Mouse (Mus musculus) bone marrow macrophage, adult 2 months (primary cell): ENCODE results near the gene Siglecf. TPM values are rescaled to one million over a fixed set of nuclear protein-coding genes. Genes with fewer than 3 reads are reported as not detected.

Experiments used
- H3K27ac ChIP-seq: 2 replicates; pipeline ENCODE4 v1.5.1; 2012; ENCODE audit warnings: low read depth, low read length; ENCODE audit not compliant: insufficient read depth
- H3K4me1 ChIP-seq: 2 replicates; pipeline ENCODE4 v1.6.1; 2012; ENCODE audit warnings: low read length; ENCODE audit not compliant: control insufficient read depth, insufficient read depth
- H3K4me3 ChIP-seq: 2 replicates; pipeline ENCODE4 v1.5.1; 2012; ENCODE audit warnings: mild to moderate bottlenecking, low read length, moderate library complexity; ENCODE audit not compliant: insufficient read depth
- CTCF ChIP-seq: IDR thresholded peaks from 2 replicates; pipeline ENCODE4 v1.5.1; 2012; ENCODE audit warnings: low read depth, mild to moderate bottlenecking, low read length, moderate library complexity
- POLR2A ChIP-seq: IDR thresholded peaks from 2 replicates; pipeline ENCODE4 v1.6.1; 2012; ENCODE audit warnings: mild to moderate bottlenecking, low read depth, low read length, borderline replicate concordance
- polyA plus RNA-seq: library from polyadenylated mRNA; stranded (reverse); fragments of >200 nt; gene quantifications from 2 replicates; pipeline ENCODE4 v1.2.4, GENCODE M21; 2012; ENCODE audit not compliant: missing spikeins, insufficient read depth, insufficient read length

Siglecf gene
- 0.59 TPM in 1 of 2 replicates, not detected in the other for polyA plus RNA-seq

- TF ChIP-seq POLR2A (no peak), CTCF (no peak)
- H3K27ac ChIP-seq = peak within 1 kb of the TSS; percentile 50; the same call in 1 of the 2 replicates
- peaks cover 60% of the 10 kb centered on the region for H3K4me1 ChIP-seq
Measured at GRCm38 (mm10) chr7:43351154-43351553, at the start of gene Siglecf. Gene Siglecf (plus strand): TSS chr7:43351341.

GRCm38 (mm10) chr7:43305235-43305634 is 45.9 kb upstream of the Siglecf start:
- Histone ChIP-seq H3K27ac (peak overlapping the region; percentile 87), H3K4me3 (peak overlapping the region; percentile 39), H3K4me1 (peaks cover 50% of the 10 kb centered on the region)
- TF ChIP-seq CTCF (no peak), POLR2A (no peak)

More at GRCm38 (mm10) chr7:43351154-43351553, at the start of gene Siglecf:
- no peak within 1 kb of the TSS for H3K4me3 ChIP-seq

DNA sequence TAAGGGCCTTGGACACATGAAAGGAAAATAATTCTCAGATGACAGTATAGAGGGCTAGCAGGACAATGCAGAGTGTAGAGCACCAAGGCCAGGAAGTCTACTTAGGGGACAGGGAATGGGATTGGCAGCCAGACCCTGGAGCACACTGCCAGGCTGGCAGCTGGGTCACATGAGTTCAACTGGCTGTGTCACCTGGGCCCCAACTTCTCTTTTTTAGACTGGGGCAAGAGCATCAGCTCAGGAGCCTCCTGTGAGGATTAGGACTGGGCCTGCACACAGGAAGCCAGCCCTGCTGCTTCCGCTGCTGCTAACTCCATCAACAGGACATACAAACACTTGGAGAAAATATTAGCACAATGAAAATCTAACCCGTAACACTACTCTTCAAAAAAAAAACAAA is 42.1 kb upstream of the Siglecf start:
- Histone ChIP-seq H3K4me3 (no peak overlapping the region), H3K4me1 (peaks cover 56% of the 10 kb centered on the region), H3K27ac (peak overlapping the region; percentile 57)
- no peak for TF ChIP-seq CTCF
- no peak for TF ChIP-seq POLR2A

GRCm38 (mm10) chr7:43311632-43312031 is 39.5 kb upstream of the Siglecf start:
- peaks cover 42% of the 10 kb centered on the region for H3K4me1 ChIP-seq
- H3K27ac ChIP-seq = peak overlapping the region; percentile 93
- TF ChIP-seq CTCF = no peak
- no peak for TF ChIP-seq POLR2A
- peak overlapping the region; percentile 98 for H3K4me3 ChIP-seq

DNA sequence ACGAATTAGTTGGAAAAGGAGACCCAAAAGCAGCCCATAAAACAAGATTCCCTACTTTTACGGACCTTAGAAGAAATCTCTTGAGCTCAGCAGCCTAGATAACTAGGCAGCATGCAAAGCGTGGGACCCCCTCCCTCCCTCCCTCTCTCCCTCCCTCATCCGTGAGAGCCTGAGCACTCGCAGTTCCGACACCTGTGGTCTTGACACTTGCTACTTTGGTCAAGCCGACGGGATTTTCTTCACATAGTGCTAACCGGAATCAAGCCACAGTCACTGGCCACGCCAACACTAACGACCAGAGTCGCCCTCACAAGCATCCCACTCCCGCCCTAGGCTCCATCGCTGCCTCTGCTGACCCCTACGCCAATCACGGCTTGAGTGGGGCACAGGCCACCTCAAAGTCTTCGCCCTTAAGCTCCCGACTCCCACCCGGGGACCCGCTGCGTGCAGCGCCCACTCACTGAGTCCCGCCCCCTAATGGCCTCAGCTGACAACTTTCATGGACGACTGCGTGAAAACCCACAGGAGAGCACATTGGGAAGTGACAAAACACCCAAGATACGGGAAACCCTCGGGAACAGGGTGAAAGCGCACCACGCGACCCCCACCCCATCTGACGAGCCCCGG is 38.6 kb upstream of the Siglecf start:
- TF ChIP-seq CTCF (no peak), POLR2A (no peak)
- peaks cover 34% of the 10 kb centered on the region for H3K4me1 ChIP-seq
- peak overlapping the region; percentile 93 for H3K27ac ChIP-seq
- peak overlapping the region; percentile 98 for H3K4me3 ChIP-seq

GRCm38 (mm10) chr7:43313013-43313428 is 38.1 kb upstream of the Siglecf start, which contains the start of gene Zfp715:
Gene Zfp715 (minus strand): TSS chr7:43313294.
- peaks cover 29% of the 10 kb centered on the region for H3K4me1 ChIP-seq
- H3K27ac ChIP-seq = peak within 1 kb of the TSS; percentile 93
- peak within 1 kb of the TSS; percentile 98 for H3K4me3 ChIP-seq
- TF ChIP-seq CTCF = no peak
- no peak for TF ChIP-seq POLR2A

DNA sequence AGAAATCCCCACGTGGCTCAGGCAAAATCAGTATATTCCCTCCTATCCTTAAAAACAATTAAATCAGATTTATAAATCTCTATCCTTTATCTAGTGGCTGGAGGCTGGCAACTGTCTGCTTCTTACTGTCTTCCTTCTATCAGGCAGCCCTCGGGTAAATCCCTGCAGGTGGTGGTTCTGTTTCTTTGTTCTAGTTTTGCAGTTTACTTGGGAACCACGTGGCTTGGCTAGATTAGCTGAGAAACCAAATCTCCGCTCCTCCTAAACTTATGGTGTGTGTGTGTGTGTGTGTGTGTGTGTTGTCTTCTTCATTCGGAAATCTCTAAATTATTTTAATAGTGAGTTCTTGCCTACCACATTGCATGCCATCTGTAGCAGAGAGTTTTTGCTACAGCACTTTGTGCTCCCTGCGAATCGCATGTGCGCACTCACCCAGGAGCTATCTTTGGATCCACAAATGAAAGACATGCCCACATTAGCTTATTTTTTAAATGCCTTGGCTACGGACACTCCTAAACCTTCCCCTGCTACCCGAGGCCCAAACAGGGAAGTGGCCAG is 24.8 kb upstream of the Siglecf start:
- Histone ChIP-seq H3K4me1 (peaks cover 2% of the 10 kb centered on the region; the same call in 1 of the 2 replicates), H3K4me3 (no peak overlapping the region), H3K27ac (no peak overlapping the region)
- TF ChIP-seq POLR2A (no peak), CTCF (no peak)

DNA sequence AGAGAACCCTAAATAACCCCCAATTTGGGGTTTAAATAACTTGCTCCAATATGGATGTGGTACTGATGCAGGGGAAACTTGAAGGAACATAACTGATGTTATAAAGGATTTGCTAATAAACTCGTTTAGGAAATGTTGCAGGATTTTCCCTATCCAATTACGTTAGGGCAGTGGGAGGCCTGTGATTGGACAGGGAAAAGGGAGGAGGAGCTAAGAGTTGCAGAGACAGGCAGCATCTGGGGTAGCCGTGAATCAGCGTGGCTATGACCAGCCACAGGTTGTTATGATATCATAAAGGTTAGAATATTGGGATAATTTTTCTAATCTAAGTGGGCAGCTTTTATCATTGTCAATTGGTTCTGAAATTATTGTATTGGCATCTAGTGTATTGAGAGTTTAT is 23.0 kb upstream of the Siglecf start:
- Histone ChIP-seq H3K4me3 (no peak overlapping the region), H3K27ac (no peak overlapping the region), H3K4me1 (peaks cover 11% of the 10 kb centered on the region)
- no peak for TF ChIP-seq POLR2A

- Histone ChIP-seq H3K4me1 (peaks cover 11% of the 10 kb centered on the region), H3K4me3 (no peak overlapping the region), H3K27ac (no peak overlapping the region)
- TF ChIP-seq CTCF (no peak), POLR2A (no peak)
Measured at GRCm38 (mm10) chr7:43333203-43333602, 17.9 kb upstream of the Siglecf start.

GRCm38 (mm10) chr7:43333899-43334298 is 17.2 kb upstream of the Siglecf start:
- Histone ChIP-seq H3K27ac (no peak overlapping the region), H3K4me3 (no peak overlapping the region), H3K4me1 (peaks cover 11% of the 10 kb centered on the region)
- TF ChIP-seq POLR2A = no peak
- TF ChIP-seq CTCF = no peak

- no peak for TF ChIP-seq CTCF
- TF ChIP-seq POLR2A = no peak
- no peak overlapping the region for H3K27ac ChIP-seq
- peaks cover 17% of the 10 kb centered on the region for H3K4me1 ChIP-seq
- H3K4me3 ChIP-seq = no peak overlapping the region
Measured at GRCm38 (mm10) chr7:43340771-43341170, 10.4 kb upstream of the Siglecf start.
